Mouse (Mus musculus): ENCODE data around the gene Ipmk. TPM values are rescaled to one million over a fixed set of nuclear protein-coding genes. Genes with fewer than 3 reads are reported as not detected.

Gene Ipmk
- polyA plus RNA-seq (2012; rRNA removed) = 52.6 and 54.6 TPM in 2 replicates

DNA sequence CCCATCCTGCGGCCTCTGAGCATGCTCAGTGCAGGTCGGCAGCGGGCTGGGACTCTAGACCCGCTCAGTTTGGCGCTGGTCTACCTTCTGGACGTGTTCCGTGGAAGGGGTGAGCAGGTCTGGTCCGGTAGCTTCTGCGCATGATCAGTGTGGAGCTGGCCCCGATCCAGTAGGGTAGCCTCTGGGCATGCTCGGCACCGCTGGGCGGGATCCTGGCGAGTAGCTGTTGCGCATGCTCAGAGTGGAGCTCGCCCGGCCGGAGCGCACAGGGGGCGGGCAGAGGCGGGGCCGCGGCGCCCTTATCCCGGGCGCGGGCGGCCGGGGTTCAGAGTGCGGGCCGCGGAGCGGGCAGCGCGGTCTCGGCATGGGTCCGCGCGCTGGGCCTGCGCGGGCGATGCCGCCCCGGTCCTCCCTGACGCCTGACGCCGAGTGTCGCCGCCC is at the start of gene Ipmk:
Ipmk (plus strand) TSS at position 255 of the 441 bp plus-strand sequence.

DNA sequence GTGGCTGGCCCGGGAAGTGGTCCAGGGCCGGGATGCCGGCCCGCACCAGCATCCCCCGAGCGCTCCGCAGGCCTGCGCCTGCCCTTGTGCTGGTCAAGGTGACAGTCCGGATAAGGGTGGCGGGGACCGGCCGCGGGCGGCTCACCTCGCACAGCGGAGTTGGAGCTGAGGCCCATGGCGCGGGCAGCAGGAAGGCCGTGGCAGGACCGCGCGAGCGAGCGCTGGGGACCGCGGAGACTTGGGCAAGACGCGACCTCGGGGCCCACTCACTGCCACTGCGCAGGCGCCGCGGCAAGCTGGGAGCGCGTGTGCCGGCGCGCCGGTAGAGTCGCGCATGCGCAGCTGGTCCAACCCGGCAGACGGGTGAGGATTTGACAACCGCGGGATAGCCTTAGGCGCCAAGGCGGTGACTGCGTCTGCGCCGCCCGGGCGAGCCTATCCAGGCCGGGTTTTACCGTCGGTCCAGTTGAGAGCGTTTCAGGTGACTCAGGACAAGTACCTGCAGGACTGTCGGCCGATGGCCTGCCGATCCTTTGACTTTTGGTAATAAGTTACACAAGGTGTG is 2.9 kb upstream of the Ipmk start, which contains the start of gene Cisd1:
Cisd1 (minus strand) TSS at position 376 of the 565 bp plus-strand sequence.

Other genes starting within 250 kb of the Ipmk start
- 7.1 and 7.3 TPM in 2 replicates for gene Bicc1, start 188.1 kb upstream of the Ipmk start, polyA plus RNA-seq (2012; rRNA removed)
- gene Tfam, start 109.5 kb upstream of the Ipmk start, polyA plus RNA-seq (2012; rRNA removed) = 6.7 and 6.9 TPM in 2 replicates
- gene Ube2d1, start 62.5 kb upstream of the Ipmk start, polyA plus RNA-seq (2012; rRNA removed) = 17.8 and 25.1 TPM in 2 replicates
- gene Cisd1, start 2.8 kb upstream of the Ipmk start, polyA plus RNA-seq (2012; rRNA removed) = 101 and 108 TPM in 2 replicates

Measured in colon, adult 2 months (tissue).